Mouse (Mus musculus) hindbrain, embryonic 16.5 days (tissue): ENCODE results near the gene Aldh3b1. TPM values are rescaled to one million over a fixed set of nuclear protein-coding genes. Genes with fewer than 3 reads are reported as not detected.
A peak's percentile ranks its signal among the peaks of the same experiment; 100 is the strongest.

Experiments used
- ATAC-seq: fragments of 200-750 bp; cut with Nextera tagmentation; 2 replicates; pipeline ENCODE4 v1.8.0; 2017; ENCODE audit warnings: moderate TSS enrichment, moderate library complexity
- H3K27ac ChIP-seq: fragments of 300-500 bp; sonication (generic); 2 replicates; pipeline ENCODE4 v1.5.1; 2014; ENCODE audit warnings: low read depth, mild to moderate bottlenecking, control low read depth, low read length, moderate library complexity
- H3K27me3 ChIP-seq: fragments of 300-500 bp; sonication (generic); replicated peaks from 2 replicates; pipeline ENCODE4 v1.6.1; 2014; ENCODE audit warnings: low read length; ENCODE audit not compliant: control insufficient read depth, insufficient read depth
- H3K36me3 ChIP-seq: fragments of 300-500 bp; sonication (generic); 2 replicates; pipeline ENCODE4 v1.6.1; 2014; ENCODE audit warnings: mild to moderate bottlenecking, low read length, moderate library complexity, mixed read lengths; ENCODE audit not compliant: control insufficient read depth, insufficient read depth
- H3K4me1 ChIP-seq: fragments of 300-500 bp; sonication (generic); 2 replicates; pipeline ENCODE4 v1.6.1; 2014; ENCODE audit warnings: low read depth, low read length; ENCODE audit not compliant: control insufficient read depth, insufficient read depth
- H3K4me2 ChIP-seq: fragments of 300-500 bp; sonication (generic); 2 replicates; pipeline ENCODE4 v1.6.1; 2014; ENCODE audit warnings: mild to moderate bottlenecking, low read length, control low read depth, moderate library complexity
- H3K4me3 ChIP-seq: fragments of 300-500 bp; sonication (generic); 2 replicates; pipeline ENCODE4 v1.5.1; 2014; ENCODE audit warnings: mild to moderate bottlenecking, low read length, control low read depth, moderate library complexity
- H3K9ac ChIP-seq: fragments of 300-500 bp; sonication (generic); 2 replicates; pipeline ENCODE4 v1.6.1; 2014; ENCODE audit warnings: low read depth, mild to moderate bottlenecking, control low read depth, low read length, moderate library complexity
- H3K9me3 ChIP-seq: fragments of 300-500 bp; sonication (generic); 2 replicates; pipeline ENCODE4 v1.6.1; 2014; ENCODE audit warnings: mild to moderate bottlenecking, low read length, moderate library complexity; ENCODE audit not compliant: control insufficient read depth
- WGBS: fragments of 180-500 bp; shearing (Covaris S2); extraction: QIAGEN DNeasy Blood & Tissue Kit; methylation state at CpG from one replicate; pipeline ENCODE4 v1.1.7; 2014; 5-methylcytosine and 5-hydroxymethylcytosine counted together
- polyA plus RNA-seq: library from polyadenylated mRNA; unstranded; fragments of >200 nt; fragmentation: Nextera tagmentation; extraction: Ambion mirVana; gene quantifications from 2 replicates; pipeline ENCODE4 v1.2.1, GENCODE M21; 2015

Gene Aldh3b1
- polyA plus RNA-seq, 1 experiment from 2014 or later: 3.1 TPM

GRCm38 (mm10) chr19:3931716-3932115, 2.1 kb upstream of the Aldh3b1 start:
- ATAC-seq: no peak
- WGBS: 90% methylated on average over 9 of the region's 9 CpGs
- no peak overlapping the region for H3K4me2 ChIP-seq

GRCm38 (mm10) chr19:3930262-3931057, 852 bp upstream of the Aldh3b1 start:
- 64% methylated on average over 21 of the region's 21 CpGs for WGBS
- Histone ChIP-seq H3K4me2 (no peak overlapping the region), H3K36me3 (no peaks in the 10 kb centered on the region), H3K27ac (peak overlapping the region; percentile 36), H3K4me1 (peaks cover 14% of the 10 kb centered on the region), H3K9ac (no peak overlapping the region), H3K4me3 (no peak overlapping the region), H3K9me3 (no peaks in the 10 kb centered on the region), H3K27me3 (peaks cover 2% of the 10 kb centered on the region; the same call in 1 of the 2 replicates)
- no peak for ATAC-seq

More at GRCm38 (mm10) chr19:3931716-3932115, 2.1 kb upstream of the Aldh3b1 start:
- Histone ChIP-seq H3K27me3 (peaks cover 5% of the 10 kb centered on the region), H3K4me1 (peaks cover 22% of the 10 kb centered on the region), H3K9ac (no peak overlapping the region), H3K36me3 (no peaks in the 10 kb centered on the region), H3K9me3 (no peaks in the 10 kb centered on the region), H3K4me3 (no peak overlapping the region), H3K27ac (no peak overlapping the region)

- no peaks in the 10 kb centered on the region for H3K27me3 ChIP-seq
- H3K4me1 ChIP-seq: peaks cover 13% of the 10 kb centered on the region
- 68% methylated on average over 4 of the region's 4 CpGs for WGBS
- peak overlapping the region; percentile 36; the same call in 1 of the 2 replicates for H3K27ac ChIP-seq
- H3K36me3 ChIP-seq: no peaks in the 10 kb centered on the region
- H3K9ac ChIP-seq: no peak overlapping the region
- ATAC-seq: peak; percentile 3; the same call in 1 of the 2 replicates
- no peak overlapping the region for H3K4me3 ChIP-seq
- no peaks in the 10 kb centered on the region for H3K9me3 ChIP-seq
- no peak overlapping the region for H3K4me2 ChIP-seq
Measured at GRCm38 (mm10) chr19:3928779-3929178, 829 bp downstream of the Aldh3b1 start.

- WGBS: 83% methylated on average over 4 of the region's 4 CpGs
- no peak overlapping the region for H3K9ac ChIP-seq
- peaks cover 13% of the 10 kb centered on the region for H3K4me1 ChIP-seq
- H3K4me3 ChIP-seq: no peak overlapping the region
- H3K27ac ChIP-seq: no peak overlapping the region
- H3K9me3 ChIP-seq: no peaks in the 10 kb centered on the region
- H3K27me3 ChIP-seq: no peaks in the 10 kb centered on the region
- H3K36me3 ChIP-seq: no peaks in the 10 kb centered on the region
- no peak overlapping the region for H3K4me2 ChIP-seq
- no peak for ATAC-seq
Measured at GRCm38 (mm10) chr19:3927989-3928388, 1.6 kb downstream of the Aldh3b1 start.

GRCm38 (mm10) chr19:3926685-3927084, 2.9 kb downstream of the Aldh3b1 start:
- Histone ChIP-seq H3K9me3 (no peaks in the 10 kb centered on the region), H3K36me3 (no peaks in the 10 kb centered on the region), H3K9ac (no peak overlapping the region), H3K4me2 (no peak overlapping the region), H3K27ac (no peak overlapping the region), H3K4me3 (no peak overlapping the region), H3K4me1 (peaks cover 13% of the 10 kb centered on the region), H3K27me3 (no peaks in the 10 kb centered on the region)
- 72% methylated on average over 6 of the region's 6 CpGs for WGBS
- no peak for ATAC-seq

- Histone ChIP-seq H3K27ac (no peak overlapping the region), H3K36me3 (no peaks in the 10 kb centered on the region), H3K9ac (no peak overlapping the region), H3K9me3 (no peaks in the 10 kb centered on the region), H3K4me1 (peaks cover 13% of the 10 kb centered on the region), H3K4me3 (no peak overlapping the region), H3K4me2 (no peak overlapping the region), H3K27me3 (no peaks in the 10 kb centered on the region)
- ATAC-seq: no peak
- 77% methylated on average over 3 of the region's 3 CpGs for WGBS
Measured at GRCm38 (mm10) chr19:3926279-3926678, 3.3 kb downstream of the Aldh3b1 start.

GRCm38 (mm10) chr19:3925859-3926258, 3.7 kb downstream of the Aldh3b1 start:
- 87% methylated on average over 6 of the region's 6 CpGs for WGBS
- Histone ChIP-seq H3K27me3 (no peaks in the 10 kb centered on the region), H3K9ac (no peak overlapping the region), H3K36me3 (no peaks in the 10 kb centered on the region), H3K4me3 (no peak overlapping the region), H3K9me3 (no peaks in the 10 kb centered on the region), H3K4me2 (no peak overlapping the region), H3K4me1 (peaks cover 13% of the 10 kb centered on the region), H3K27ac (no peak overlapping the region)
- ATAC-seq: no peak

GRCm38 (mm10) chr19:3924868-3925267, 4.7 kb downstream of the Aldh3b1 start:
- Histone ChIP-seq H3K9me3 (no peaks in the 10 kb centered on the region), H3K27ac (no peak overlapping the region), H3K4me1 (peaks cover 4% of the 10 kb centered on the region), H3K36me3 (no peaks in the 10 kb centered on the region), H3K27me3 (no peaks in the 10 kb centered on the region), H3K4me3 (no peak overlapping the region), H3K4me2 (no peak overlapping the region), H3K9ac (no peak overlapping the region)
- no peak for ATAC-seq
- 94% methylated on average over 7 of the region's 7 CpGs for WGBS

- Histone ChIP-seq H3K9me3 (no peaks in the 10 kb centered on the region), H3K27ac (no peak overlapping the region), H3K4me1 (no peaks in the 10 kb centered on the region; the same call in 1 of the 2 replicates), H3K36me3 (no peaks in the 10 kb centered on the region), H3K4me2 (no peak overlapping the region), H3K27me3 (no peaks in the 10 kb centered on the region), H3K9ac (no peak overlapping the region), H3K4me3 (no peak overlapping the region)
- WGBS: 78% methylated on average over 8 of the region's 8 CpGs
- ATAC-seq: no peak
Measured at GRCm38 (mm10) chr19:3924190-3924589, 5.4 kb downstream of the Aldh3b1 start.
